Mouse (Mus musculus) liver (tissue): Measurements from ENCODE around the gene Ints1.

Source experiments
- DNase-seq: peaks from one replicate; pipeline ENCODE4 v3.0.0-alpha.2; 2020; ENCODE audit warnings: mixed read lengths

The Ints1 gene

GRCm38 (mm10) chr5:139775216-139775926 is at the start of gene Ints1:
TSS of gene Ints1 (minus strand) at chr5:139775674.
- DNase-seq, result peak; percentile 97

DNA sequence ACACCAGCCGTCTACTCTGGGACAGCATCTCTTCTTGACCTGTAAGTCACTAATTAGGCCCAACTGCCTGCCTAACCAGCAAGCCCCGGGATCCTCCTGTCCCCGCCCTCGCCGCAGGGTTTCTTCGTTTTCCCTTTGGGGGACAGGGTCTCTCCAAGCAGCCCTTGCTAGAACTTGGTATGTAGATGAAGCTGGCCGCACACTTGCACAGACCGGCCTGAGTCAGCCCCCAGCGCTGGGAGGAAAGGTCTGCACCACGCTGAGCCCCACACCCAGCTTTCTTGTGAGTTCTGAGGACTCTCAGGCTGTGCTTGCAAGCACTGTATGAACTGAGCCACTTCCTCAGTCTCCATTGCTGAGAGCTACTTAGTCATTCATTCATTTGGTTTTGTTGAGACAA is 49.1 kb upstream of the Ints1 start:
- no peak for DNase-seq

DNA sequence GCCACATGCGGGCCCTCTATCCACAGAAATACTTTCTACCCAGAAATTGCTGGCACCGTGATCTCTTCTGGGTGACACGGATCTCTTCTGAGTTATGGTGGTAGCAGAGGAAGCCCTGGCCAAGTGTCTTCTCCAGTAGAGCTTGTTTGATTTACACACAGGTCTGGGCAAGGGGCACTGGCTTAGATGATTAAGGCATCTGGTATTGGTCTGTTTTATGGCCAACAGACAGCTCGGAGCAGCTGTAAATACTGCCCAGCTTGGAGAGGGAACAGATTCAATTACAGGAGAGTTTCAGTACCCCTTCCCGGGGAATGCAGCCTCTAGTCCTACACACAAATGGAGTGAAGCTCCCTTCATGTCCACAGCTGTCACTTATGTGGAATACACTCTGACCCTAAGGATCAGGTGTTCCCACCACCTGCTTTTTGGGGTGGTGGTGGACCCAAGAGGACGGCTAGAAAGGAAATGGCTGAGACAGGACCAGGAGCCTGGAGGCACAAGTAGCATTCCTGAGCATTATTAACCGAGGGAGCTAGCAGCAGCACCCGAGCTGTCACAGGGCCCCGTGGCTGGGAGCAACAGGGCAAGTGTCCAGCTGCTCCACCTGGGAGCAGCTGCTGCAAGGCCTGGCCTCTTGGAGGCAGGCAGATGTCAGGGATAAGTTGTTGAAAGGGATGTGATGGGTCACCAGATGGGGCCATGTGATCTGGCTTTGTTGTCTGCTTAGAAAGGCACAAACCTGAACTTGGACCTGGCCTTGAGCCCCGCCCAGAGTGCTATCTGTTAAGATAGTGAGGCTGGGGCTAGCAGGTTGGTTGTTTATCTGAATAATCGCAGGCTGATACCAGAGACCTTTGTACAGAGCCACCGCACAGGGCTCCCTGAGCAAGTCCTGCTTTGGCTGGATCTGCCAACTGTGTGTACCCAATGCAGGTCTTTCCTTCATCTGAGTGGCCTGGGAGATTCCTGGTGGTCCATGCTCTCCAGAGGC is 46.3 kb upstream of the Ints1 start:
- no peak for DNase-seq

DNA sequence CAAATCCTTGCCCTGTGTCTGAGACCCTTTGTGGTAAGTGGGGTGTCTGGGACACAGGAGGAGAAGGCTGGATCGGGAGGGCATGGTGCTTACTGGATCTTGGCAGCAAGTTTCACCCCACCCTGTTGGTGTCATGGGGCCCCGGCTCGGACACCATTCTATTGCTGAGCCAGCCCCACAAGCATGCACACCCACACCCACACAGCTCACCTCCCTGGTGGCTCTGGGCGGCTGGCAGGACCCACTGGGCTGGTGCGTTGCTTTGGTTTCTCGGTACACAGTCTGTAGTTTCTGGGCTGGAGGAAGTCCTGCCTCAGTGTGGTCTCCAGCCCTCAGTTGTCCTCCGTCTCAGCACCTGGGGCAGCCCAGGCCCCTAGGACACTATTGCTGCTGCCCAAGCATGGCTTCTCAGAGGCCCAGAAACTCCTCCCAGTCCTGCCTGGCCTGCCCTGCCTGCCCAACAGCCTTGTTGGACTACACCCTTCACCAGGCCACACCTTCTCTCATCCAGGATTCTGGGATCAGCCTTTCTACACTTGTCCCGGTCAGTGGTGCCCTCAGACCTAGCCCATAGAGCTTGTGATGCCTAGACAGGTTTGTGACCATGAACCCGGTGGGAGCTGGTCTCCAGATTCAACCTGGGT is 44.2 kb upstream of the Ints1 start, which contains the start of gene Tmem184a:
Gene Tmem184a (minus strand): TSS at position 380 of the 644 bp plus-strand sequence.
- no peak for DNase-seq

- DNase-seq, result peak; percentile 87
Observed at GRCm38 (mm10) chr5:139818801-139819200, 43.3 kb upstream of the Ints1 start.

- DNase-seq, result no peak
Observed at GRCm38 (mm10) chr5:139818056-139818455, 42.6 kb upstream of the Ints1 start.

DNA sequence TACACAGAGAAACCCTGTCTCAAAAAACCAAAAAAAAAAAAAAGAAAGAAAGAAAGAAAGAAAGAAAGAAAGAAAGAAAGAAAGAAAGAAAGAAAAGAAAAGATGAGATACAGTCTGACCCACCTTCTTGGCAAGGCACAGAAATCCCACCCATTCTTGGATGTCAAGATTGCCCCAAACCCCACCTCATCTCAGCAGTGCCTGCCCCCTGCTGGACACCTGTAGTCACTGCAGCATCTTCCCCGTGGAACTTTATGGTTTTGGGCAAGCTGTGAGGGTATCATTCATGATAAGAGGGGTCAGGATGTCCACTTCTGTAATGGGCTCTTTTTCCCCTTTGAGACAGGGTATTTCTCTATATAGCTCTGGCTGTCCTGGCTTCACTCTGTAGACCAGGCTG is 41.8 kb upstream of the Ints1 start:
- peak; percentile 71 for DNase-seq

DNA sequence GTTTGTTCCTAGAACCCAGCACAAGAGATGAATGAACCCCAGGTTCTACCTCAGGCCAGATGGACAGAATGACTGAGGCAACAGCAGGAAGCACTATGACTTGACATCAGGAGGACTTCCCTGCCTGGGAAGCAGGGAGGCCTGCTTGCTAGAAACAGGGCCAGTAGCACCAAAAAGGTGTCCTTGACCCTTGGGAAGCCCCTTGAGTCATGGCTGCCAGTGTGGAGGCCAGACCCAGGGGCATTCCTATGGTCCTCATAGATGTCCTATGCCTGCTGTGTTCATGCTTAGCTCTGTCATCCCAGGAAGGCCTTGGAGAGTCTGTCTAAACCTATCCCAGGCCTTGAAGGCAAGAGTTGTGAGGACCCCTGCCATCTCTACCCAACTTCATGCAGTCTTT is 41.0 kb upstream of the Ints1 start:
- no peak for DNase-seq

DNA sequence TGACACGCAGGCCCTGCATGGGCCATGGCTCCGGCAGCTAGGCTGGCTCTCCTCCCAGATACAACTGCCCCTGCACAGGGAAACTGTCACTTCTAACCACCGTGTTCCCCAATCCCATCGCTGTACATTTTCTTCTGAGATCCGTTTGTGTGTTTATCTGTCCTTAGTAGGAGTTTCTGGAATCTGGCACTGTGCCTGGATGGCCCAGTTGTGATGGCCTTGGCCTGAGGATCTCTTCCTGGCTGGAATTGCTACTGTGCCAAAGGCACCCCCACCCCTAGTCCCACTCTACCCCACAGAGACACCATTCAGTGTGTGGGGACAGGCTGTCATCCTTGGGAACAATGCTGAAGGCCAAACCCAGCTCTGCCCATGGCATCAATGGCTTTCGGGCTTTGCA is 40.5 kb upstream of the Ints1 start:
- DNase-seq, result no peak

GRCm38 (mm10) chr5:139813963-139814381 is 38.5 kb upstream of the Ints1 start:
- DNase-seq, result no peak

GRCm38 (mm10) chr5:139813126-139813490 is 37.6 kb upstream of the Ints1 start:
- no peak for DNase-seq

GRCm38 (mm10) chr5:139812398-139813125 is 37.1 kb upstream of the Ints1 start:
- DNase-seq, result no peak

DNA sequence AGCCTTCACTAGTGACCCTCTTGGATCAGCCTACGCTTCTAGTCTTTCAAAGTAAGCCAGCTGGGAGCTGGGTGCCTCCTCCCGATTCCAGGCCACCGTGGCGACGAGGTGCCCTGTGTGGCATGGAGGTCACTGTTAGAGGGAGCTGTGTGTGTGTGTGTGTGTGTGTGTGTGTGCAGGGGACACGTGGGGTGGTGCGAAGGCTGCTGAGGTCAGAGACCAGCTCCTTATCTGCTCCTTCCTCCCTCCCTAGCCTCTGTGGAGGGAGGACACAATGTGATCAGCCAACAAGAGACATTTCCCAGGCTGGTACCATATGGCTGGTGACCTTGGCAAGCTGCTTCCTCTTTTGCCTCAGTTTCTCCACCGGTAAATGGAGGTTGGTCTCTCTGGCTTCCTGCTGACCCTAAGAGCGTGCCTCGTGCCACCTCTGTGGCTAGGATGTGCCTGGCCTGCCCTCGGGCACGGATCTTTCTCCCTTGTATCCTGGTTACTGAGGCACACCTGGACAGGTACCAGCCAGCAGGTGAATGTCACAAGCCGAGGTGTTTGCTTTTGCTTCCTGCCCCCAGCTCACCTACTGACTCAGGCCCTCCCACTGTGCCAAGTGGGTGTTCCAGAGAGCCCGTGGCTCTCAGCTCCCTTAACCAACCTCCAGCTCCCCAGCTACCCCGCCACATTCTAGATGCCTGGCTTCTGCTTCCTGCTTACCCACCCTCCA is 36.4 kb upstream of the Ints1 start:
- DNase-seq, result no peak

GRCm38 (mm10) chr5:139809397-139809796 is 33.9 kb upstream of the Ints1 start:
- DNase-seq, result peak; percentile 61

GRCm38 (mm10) chr5:139805924-139806323 is 30.4 kb upstream of the Ints1 start:
- DNase-seq, result peak; percentile 86

DNA sequence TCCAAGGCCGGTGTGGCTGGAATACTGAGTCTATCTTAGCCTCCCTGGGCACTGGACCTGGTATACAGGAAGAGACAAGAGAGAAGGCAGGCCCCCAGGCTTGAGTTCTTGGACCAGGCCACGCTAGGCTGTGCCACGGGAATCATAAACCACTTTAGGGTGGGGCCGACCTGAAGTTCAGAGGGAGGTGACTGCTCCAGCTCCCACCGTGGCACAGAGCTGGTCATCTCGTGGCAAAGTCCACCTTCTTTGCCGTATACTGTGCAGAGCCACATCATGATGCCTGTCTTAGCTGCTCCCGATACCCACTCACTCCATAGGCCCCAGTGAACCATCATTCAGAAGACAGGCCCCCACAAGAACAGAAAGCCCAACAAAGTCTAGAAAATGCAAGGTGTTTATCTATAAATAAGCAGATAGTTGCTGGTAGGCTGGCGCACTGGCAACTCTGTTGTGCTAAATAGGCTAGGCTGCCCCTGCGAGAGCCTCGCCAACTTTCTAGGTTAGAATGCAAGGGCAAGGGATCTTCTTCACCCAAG is 29.2 kb upstream of the Ints1 start:
- DNase-seq, result peak; percentile 78

GRCm38 (mm10) chr5:139804107-139804551 is 28.7 kb upstream of the Ints1 start:
- DNase-seq, result peak; percentile 94

DNA sequence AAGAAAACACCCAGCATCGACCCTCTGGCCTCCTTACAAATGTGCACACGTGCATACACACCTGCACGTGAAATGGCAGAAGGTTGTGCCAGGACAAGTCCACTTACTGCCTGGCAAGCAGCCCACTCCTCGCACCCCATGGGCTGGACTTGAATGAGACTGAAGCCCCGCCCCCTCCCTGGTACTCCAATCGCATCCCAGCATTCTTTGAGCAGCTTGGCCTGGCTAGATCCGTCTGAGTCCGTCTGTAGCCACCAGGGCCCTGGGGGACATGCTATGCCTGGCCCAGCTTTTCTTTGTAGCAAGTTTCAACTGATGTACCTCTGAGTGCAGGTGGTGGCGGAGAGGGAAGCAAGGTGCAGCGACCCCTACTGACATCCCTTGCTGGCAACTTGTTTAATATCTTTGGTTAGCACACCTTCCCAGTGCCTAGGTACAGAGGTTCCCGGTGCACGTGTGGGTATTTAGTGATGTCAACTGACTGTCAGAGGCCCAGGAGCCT is 28.2 kb upstream of the Ints1 start:
- DNase-seq, result peak; percentile 91

DNA sequence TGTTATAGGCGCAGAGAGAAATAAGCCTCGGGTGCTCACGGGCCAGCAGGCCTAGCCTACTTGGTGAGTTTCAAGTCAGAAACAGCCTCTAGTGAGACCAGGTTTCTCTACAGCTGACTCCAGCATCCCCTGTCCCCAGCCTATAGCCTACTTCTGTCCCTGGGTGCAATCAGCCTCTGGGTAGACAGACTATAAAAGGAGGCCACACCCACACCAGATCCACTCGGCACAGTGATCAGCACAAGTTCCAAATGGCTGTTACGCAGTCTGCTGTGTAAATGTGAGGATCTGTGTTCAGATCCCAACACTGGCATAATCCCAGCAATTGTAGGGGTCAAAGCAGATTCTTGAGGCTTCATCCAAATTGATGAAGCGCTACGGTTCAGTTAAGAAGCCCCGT is 27.7 kb upstream of the Ints1 start:
- peak; percentile 80 for DNase-seq

DNA sequence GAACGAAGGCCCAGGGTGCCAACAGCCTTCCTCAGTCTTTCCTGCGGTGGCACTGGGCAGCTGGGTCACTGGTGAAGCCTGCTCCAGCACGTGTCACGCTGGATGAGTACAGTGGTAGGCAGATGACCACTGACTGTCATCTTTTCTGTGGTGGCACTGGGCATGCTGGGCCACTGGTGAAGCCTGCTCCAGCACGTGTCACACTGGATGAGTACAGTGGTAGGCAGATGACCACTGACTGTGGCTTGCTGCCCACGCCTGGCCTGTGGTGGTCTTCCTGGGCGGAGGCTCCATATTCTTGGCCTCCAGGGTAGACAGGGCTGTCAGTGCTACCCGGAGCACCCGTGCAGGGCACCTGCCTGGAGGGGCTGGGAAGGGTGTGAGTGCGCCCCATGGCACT is 26.4 kb upstream of the Ints1 start:
- DNase-seq, result no peak

DNA sequence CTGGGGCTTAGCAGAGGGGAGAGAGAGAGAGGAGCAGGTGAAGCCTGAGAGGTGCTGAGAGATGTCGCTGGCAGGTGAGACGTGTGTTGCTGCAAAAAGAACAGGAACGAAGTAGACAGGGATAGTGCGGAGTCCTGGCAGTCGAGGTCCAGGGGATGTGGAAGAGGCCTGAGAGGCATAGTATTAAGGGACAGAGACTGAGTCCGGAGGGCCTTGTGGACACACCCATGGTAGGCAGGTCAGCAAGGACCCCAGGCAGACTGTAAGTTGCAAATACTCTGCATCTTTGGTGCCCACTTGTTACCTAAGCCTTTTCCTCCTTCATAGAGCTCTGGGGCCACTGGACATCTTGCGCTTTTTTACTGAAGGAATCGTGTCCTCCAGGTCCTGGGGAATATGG is 25.8 kb upstream of the Ints1 start:
- no peak for DNase-seq
